Mouse (Mus musculus) kidney, postnatal 0 days (tissue): Measurements from ENCODE around the gene Tspan17. TPM values are rescaled to one million over a fixed set of nuclear protein-coding genes. Genes with fewer than 3 reads are reported as not detected.

Experiments used
- ATAC-seq: fragments of 200-750 bp; cut with Nextera tagmentation; replicated peaks from 2 replicates; pipeline ENCODE4 v1.8.0; 2017; ENCODE audit warnings: low read depth, moderate number of reproducible peaks, moderate TSS enrichment, moderate library complexity; ENCODE audit not compliant: low FRiP score
- DNase-seq: peaks from one replicate; pipeline ENCODE4 v3.0.0-alpha.2; 2016; ENCODE audit warnings: low spot score
- H3K27ac ChIP-seq: fragments of 300-500 bp; sonication (generic); 2 replicates; pipeline ENCODE4 v1.5.1; 2014; ENCODE audit warnings: mild to moderate bottlenecking
- H3K27me3 ChIP-seq: fragments of 300-500 bp; sonication (generic); 2 replicates; pipeline ENCODE4 v1.6.1; 2014; ENCODE audit warnings: low read length, mixed read lengths; ENCODE audit not compliant: insufficient read depth
- H3K36me3 ChIP-seq: fragments of 300-500 bp; sonication (generic); 2 replicates; pipeline ENCODE4 v1.6.1; 2014; ENCODE audit warnings: low read length, mixed read lengths; ENCODE audit not compliant: insufficient read depth
- H3K4me1 ChIP-seq: fragments of 300-500 bp; sonication (generic); replicated peaks from 2 replicates; pipeline ENCODE4 v1.6.1; 2014; ENCODE audit warnings: antibody characterized with exemption, low read length, mixed read lengths; ENCODE audit not compliant: insufficient read depth
- H3K4me2 ChIP-seq: fragments of 300-500 bp; sonication (generic); 2 replicates; pipeline ENCODE4 v1.6.1; 2014; ENCODE audit warnings: mild to moderate bottlenecking, low read length, moderate library complexity, mixed read lengths
- H3K4me3 ChIP-seq: fragments of 300-500 bp; sonication (generic); replicated peaks from 2 replicates; pipeline ENCODE4 v1.5.1; 2014; ENCODE audit warnings: low read depth, low read length
- H3K9ac ChIP-seq: fragments of 300-500 bp; sonication (generic); 2 replicates; pipeline ENCODE4 v1.6.1; 2014; ENCODE audit warnings: low read depth, low read length
- H3K9me3 ChIP-seq: fragments of 300-500 bp; sonication (generic); replicated peaks from 2 replicates; pipeline ENCODE4 v1.6.1; 2016; ENCODE audit warnings: low read length, inconsistent platforms, mixed read lengths
- CTCF ChIP-seq: IDR thresholded peaks from 2 replicates; pipeline ENCODE4 v1.5.1; 2016; ENCODE audit warnings: antibody characterized with exemption, low read depth, mild to moderate bottlenecking, moderate library complexity
- WGBS: fragments of 180-500 bp; shearing (Covaris S2); extraction: QIAGEN DNeasy Blood & Tissue Kit; methylation state at CpG from one replicate; pipeline ENCODE4 v1.1.7; 2014; 5-methylcytosine and 5-hydroxymethylcytosine counted together
- polyA plus RNA-seq: library from polyadenylated mRNA; unstranded; fragments of >200 nt; fragmentation: Nextera tagmentation; extraction: Ambion mirVana; gene quantifications from 2 replicates; pipeline ENCODE4 v1.2.1, GENCODE M21; 2015

Tspan17 gene
- polyA plus RNA-seq, 1 experiment from 2014 or later, result 13.0 TPM

- WGBS, result 70% methylated on average over 16 of the region's 16 CpGs
- Histone ChIP-seq H3K4me3 (no peak overlapping the region), H3K9ac (no peak overlapping the region), H3K27me3 (0 out of 2 replicates have a peak, but pooled peaks cover 7% of the 10 kb centered on the region), H3K27ac (no peak overlapping the region), H3K36me3 (no peaks in the 10 kb centered on the region), H3K4me1 (no peaks in the 10 kb centered on the region), H3K4me2 (no peak overlapping the region), H3K9me3 (no peaks in the 10 kb centered on the region)
- no peak for ATAC-seq
- TF ChIP-seq CTCF, result no peak
- DNase-seq, result no peak
Measured at GRCm38 (mm10) chr13:54794002-54794577, 4.9 kb downstream of the Tspan17 start.

GRCm38 (mm10) chr13:54794843-54795242 lies 5.7 kb downstream of the Tspan17 start:
- 47% methylated on average over 5 of the region's 5 CpGs for WGBS
- Histone ChIP-seq H3K4me2 (no peak overlapping the region), H3K27ac (no peak overlapping the region), H3K36me3 (no peaks in the 10 kb centered on the region), H3K9ac (no peak overlapping the region), H3K9me3 (no peaks in the 10 kb centered on the region), H3K4me1 (no peaks in the 10 kb centered on the region), H3K4me3 (no peak overlapping the region), H3K27me3 (0 out of 2 replicates have a peak, but pooled peaks cover 7% of the 10 kb centered on the region)
- DNase-seq (peak; percentile 18), ATAC-seq (no peak)
- TF ChIP-seq CTCF, result peak; percentile 38; the same call in 1 of the 2 replicates

GRCm38 (mm10) chr13:54797356-54797755 lies 8.2 kb downstream of the Tspan17 start:
- Histone ChIP-seq H3K4me1 (no peaks in the 10 kb centered on the region), H3K27ac (no peak overlapping the region), H3K9ac (no peak overlapping the region), H3K4me2 (no peak overlapping the region), H3K9me3 (no peaks in the 10 kb centered on the region), H3K27me3 (0 out of 2 replicates have a peak, but pooled peaks cover 7% of the 10 kb centered on the region), H3K36me3 (no peaks in the 10 kb centered on the region), H3K4me3 (no peak overlapping the region)
- ATAC-seq, result no peak
- WGBS, result 23% methylated on average over 4 of the region's 4 CpGs
- DNase-seq, result peak; percentile 71
- peak; percentile 93 for TF ChIP-seq CTCF

GRCm38 (mm10) chr13:54797861-54798643 lies 8.9 kb downstream of the Tspan17 start:
- Histone ChIP-seq H3K4me1 (no peaks in the 10 kb centered on the region), H3K9me3 (no peaks in the 10 kb centered on the region), H3K36me3 (no peaks in the 10 kb centered on the region), H3K9ac (no peak overlapping the region), H3K27ac (no peak overlapping the region), H3K27me3 (0 out of 2 replicates have a peak, but pooled peaks cover 7% of the 10 kb centered on the region), H3K4me3 (no peak overlapping the region), H3K4me2 (no peak overlapping the region)
- ATAC-seq (no peak), DNase-seq (no peak)
- TF ChIP-seq CTCF, result no peak
- 81% methylated on average over 16 of the region's 16 CpGs for WGBS

GRCm38 (mm10) chr13:54798740-54799139 lies 9.6 kb downstream of the Tspan17 start:
- Histone ChIP-seq H3K27ac (no peak overlapping the region), H3K36me3 (no peaks in the 10 kb centered on the region), H3K9me3 (no peaks in the 10 kb centered on the region), H3K4me1 (no peaks in the 10 kb centered on the region), H3K4me2 (no peak overlapping the region), H3K9ac (no peak overlapping the region), H3K27me3 (0 out of 2 replicates have a peak, but pooled peaks cover 7% of the 10 kb centered on the region), H3K4me3 (no peak overlapping the region)
- TF ChIP-seq CTCF, result no peak
- 70% methylated on average over 10 of the region's 10 CpGs for WGBS
- no peak for DNase-seq
- no peak for ATAC-seq

GRCm38 (mm10) chr13:54799701-54800100 lies 10.5 kb downstream of the Tspan17 start:
- Histone ChIP-seq H3K4me1 (no peaks in the 10 kb centered on the region), H3K4me2 (no peak overlapping the region), H3K4me3 (no peak overlapping the region), H3K27ac (no peak overlapping the region), H3K9me3 (no peaks in the 10 kb centered on the region), H3K27me3 (0 out of 2 replicates have a peak, but pooled peaks cover 7% of the 10 kb centered on the region), H3K9ac (no peak overlapping the region), H3K36me3 (no peaks in the 10 kb centered on the region)
- DNase-seq (peak; percentile 79), ATAC-seq (no peak)
- TF ChIP-seq CTCF, result peak; percentile 98
- 18% methylated on average over 9 of the region's 9 CpGs for WGBS
